ENCODE assay signal across 8 mouse cellular contexts in the genomic region with DNA sequence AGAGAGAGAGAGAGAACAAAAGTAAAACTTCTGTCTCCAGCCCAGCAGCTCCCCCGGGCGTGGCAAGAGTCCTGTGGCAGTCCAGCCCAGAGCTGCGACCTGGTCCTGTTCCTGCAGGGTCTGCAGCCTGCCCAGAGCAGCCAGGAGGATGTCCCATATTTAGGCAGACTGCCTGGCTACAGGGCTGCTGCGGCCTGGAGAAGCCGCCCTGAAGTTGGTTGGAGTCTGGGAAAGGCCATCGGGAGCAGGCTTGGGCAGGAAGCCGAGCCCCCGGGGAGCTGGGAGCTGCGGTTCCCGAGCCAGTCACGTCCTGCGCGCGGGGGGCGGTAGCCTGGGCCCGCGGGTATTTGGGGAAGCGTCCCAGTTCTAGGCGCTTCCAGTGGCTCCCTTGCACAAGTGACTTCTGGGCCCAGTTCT. TPM values are rescaled to one million over a fixed set of nuclear protein-coding genes. Genes with fewer than 3 reads are reported as not detected.
DNase-seq lines count a peak whose midpoint lies in the region; ATAC-seq and TF ChIP-seq lines count a peak whose summit lies in the region.

Gene Gng11 (plus strand): TSS at position 15 of the 417 bp plus-strand sequence.

- peak; percentile 60 for ATAC-seq in frontal cortex, adult (ENCODE audit: low TSS enrichment)
- no peak for ATAC-seq in neutrophil, adult 5-6 weeks (ENCODE audit: extremely low read depth, insufficient number of reproducible peaks, low FRiP score, poor library complexity, severe bottlenecking)

- no peak within 1 kb of the TSS for H3K27ac ChIP-seq in ES-E14 (ENCODE audit: insufficient read depth, low read depth, low read length, poor library complexity, severe bottlenecking)

- TF ChIP-seq CTCF in lung, adult 2 months (IDR thresholded peaks at IDR 0.05; ENCODE audit: insufficient read depth, low read length): no peak

- peak; percentile 7 for DNase-seq in ES-E14 (ENCODE audit: low read depth, low spot score)
- peak; percentile 16 to 31 for DNase-seq in cerebellum, adult 18-20 months
- DNase-seq in heart, postnatal 4 days: peak; percentile 87
- DNase-seq in layer of hippocampus, adult 8-10 months (ENCODE audit: low spot score in 2 of 2): peak in 1 of 2 experiments; percentile 8
- peak; percentile 59 for DNase-seq in lung, adult 2 months
- DNase-seq in urinary bladder, postnatal 4 days (ENCODE audit: low spot score in 2 of 2): peak; percentile 65 to 73

- in situ Hi-C loops in ES-E14 (cut with MboI; ENCODE audit: low sequenced_read_pairs in 2 of 2, unreplicated experiment in 2 of 2): no loop called here

- H3K9ac ChIP-seq in ES-E14 (ENCODE audit: insufficient read depth, low read depth, low read length, poor library complexity, severe bottlenecking): peak within 1 kb of the TSS; percentile 12; the same call in 1 of the 2 replicates

- H3K4me1 ChIP-seq in ES-E14 (ENCODE audit: control insufficient read depth in 2 of 2, insufficient read depth in 2 of 2, low read length in 2 of 2, poor library complexity in 1 of 2): no peaks in the 10 kb centered on the region
- H3K4me1 ChIP-seq in lung, adult 2 months (ENCODE audit: control insufficient read depth, insufficient read depth, low read length): peaks cover 5% of the 10 kb centered on the region

- no peaks in the 10 kb centered on the region for H3K9me3 ChIP-seq in ES-E14 (ENCODE audit: control insufficient read depth, insufficient read depth, low read depth, low read length)

- peak within 1 kb of the TSS; percentile 44 to 66 for H3K4me3 ChIP-seq in ES-E14 (ENCODE audit: insufficient read depth in 1 of 2, low read depth in 1 of 2, low read length in 2 of 2, poor library complexity in 1 of 2, severe bottlenecking in 1 of 2)
- H3K4me3 ChIP-seq in lung, adult 2 months (replicated peaks; ENCODE audit: extremely low read depth, low read depth, low read length): peak within 1 kb of the TSS; percentile 91

- TF ChIP-seq POLR2A in lung, adult 2 months (IDR thresholded peaks at IDR 0.05; ENCODE audit: borderline replicate concordance, extremely low read depth, low read depth, low read length): peak; percentile 1; the same call in 1 of the 2 replicates

- WGBS in lung, adult 2 months: 0% methylated on average over 19 of the region's 19 CpGs

- H3K36me3 ChIP-seq in ES-E14 (ENCODE audit: control insufficient read depth, insufficient read depth, low read length, poor library complexity, severe bottlenecking): no peaks in the 10 kb centered on the region

TF ChIP-seq in ES-E14, 5 proteins besides CTCF, POLR2A, EP300 and RAD21:
- TF ChIP-seq MAFK (IDR thresholded peaks at IDR 0.05; ENCODE audit: insufficient read depth, low read depth, low read length) (no peak), CHD2 (IDR thresholded peaks at IDR 0.05; ENCODE audit: low read depth, low read length) (no peak), ZNF384 (IDR thresholded peaks at IDR 0.05; ENCODE audit: low read depth, low read length) (no peak), HCFC1 (IDR thresholded peaks at IDR 0.05; ENCODE audit: borderline replicate concordance, insufficient read depth, low read length) (no peak), ZC3H11A (IDR thresholded peaks at IDR 0.05; ENCODE audit: borderline replicate concordance, low read depth, low read length) (no peak)
TF ChIP-seq in ES-E14: peak in this region for 0.

RNA-seq across cellular contexts. Expression of gene Gng11, which starts in this region (rescaled TPM):
- 1.2 and 4.0 TPM in 2 replicates for total RNA-seq in ES-E14 (2012; rRNA removed)
- total RNA-seq in heart, postnatal 4 days (2021): 100 to 1,000 TPM; 115 to 118 TPM
- 10 to 100 TPM; 10.6 to 16.3 (median 13.7) TPM for total RNA-seq in layer of hippocampus, adult 8-10 months (2022)
- 33.3 and 37.2 TPM in 2 replicates for polyA plus RNA-seq in lung, adult 2 months (2012; rRNA removed)
- 27.0 and 27.5 TPM in 2 replicates for total RNA-seq in neutrophil, adult 5-6 weeks (2017)
